Mouse (Mus musculus): ENCODE measurements around the gene Aurkb.
A peak's percentile ranks its signal among the peaks of the same experiment; 100 is the strongest.

The Aurkb gene

GRCm38 (mm10) chr11:69036486-69037230, 8.8 kb upstream of the Aurkb start:
- DNase-seq (ENCODE audit: low spot score in 2 of 2): peak; percentile 68 to 85

GRCm38 (mm10) chr11:69037231-69038061, 8.0 kb upstream of the Aurkb start:
- DNase-seq (ENCODE audit: low spot score in 2 of 2): peak; percentile 79 to 85

- DNase-seq (ENCODE audit: low spot score in 2 of 2): no peak
These were observed 7.3 kb upstream of the Aurkb start for GRCm38 (mm10) chr11:69038173-69038572.

- no peak for DNase-seq (ENCODE audit: low spot score in 2 of 2)
These were observed 938 bp downstream of the Aurkb start for GRCm38 (mm10) chr11:69046395-69046774.

GRCm38 (mm10) chr11:69047592-69047991, 2.1 kb downstream of the Aurkb start:
- DNase-seq (ENCODE audit: low spot score in 2 of 2): no peak

GRCm38 (mm10) chr11:69048151-69048550, 2.7 kb downstream of the Aurkb start:
- no peak for DNase-seq (ENCODE audit: low spot score in 2 of 2)

- DNase-seq (ENCODE audit: low spot score in 2 of 2): no peak
These were observed 5.3 kb downstream of the Aurkb start for GRCm38 (mm10) chr11:69050748-69051147.

- DNase-seq (ENCODE audit: low spot score in 2 of 2): no peak
These were observed 6.3 kb downstream of the Aurkb start for GRCm38 (mm10) chr11:69051771-69052170.

GRCm38 (mm10) chr11:69052824-69053421, 7.5 kb downstream of the Aurkb start:
- DNase-seq (ENCODE audit: low spot score in 2 of 2): no peak

GRCm38 (mm10) chr11:69053848-69054247, 8.4 kb downstream of the Aurkb start:
- DNase-seq (ENCODE audit: low spot score in 2 of 2): no peak

- no peak for DNase-seq (ENCODE audit: low spot score in 2 of 2)
These were observed 12.8 kb downstream of the Aurkb start for GRCm38 (mm10) chr11:69058265-69058664.

GRCm38 (mm10) chr11:69058729-69059356, 13.4 kb downstream of the Aurkb start:
- no peak for DNase-seq (ENCODE audit: low spot score in 2 of 2)

- peak; percentile 93 to 94 for DNase-seq (ENCODE audit: low spot score in 2 of 2)
These were observed 14.0 kb downstream of the Aurkb start, which contains the start of gene Borcs6 for GRCm38 (mm10) chr11:69059357-69059974. TSS of gene Borcs6 (plus strand) at chr11:69059717.

GRCm38 (mm10) chr11:69059975-69060411, 14.5 kb downstream of the Aurkb start:
- peak in 1 of 2 experiments; percentile 62 for DNase-seq (ENCODE audit: low spot score in 2 of 2)

GRCm38 (mm10) chr11:69060448-69061254, 15.2 kb downstream of the Aurkb start:
- DNase-seq (ENCODE audit: low spot score in 2 of 2): no peak

GRCm38 (mm10) chr11:69061255-69061912, 15.9 kb downstream of the Aurkb start:
- DNase-seq (ENCODE audit: low spot score in 2 of 2): no peak

GRCm38 (mm10) chr11:69062194-69062760, 16.8 kb downstream of the Aurkb start:
- DNase-seq (ENCODE audit: low spot score in 2 of 2): peak; percentile 58 to 67

GRCm38 (mm10) chr11:69062761-69063224, 17.3 kb downstream of the Aurkb start:
- peak; percentile 92 to 97 for DNase-seq (ENCODE audit: low spot score in 2 of 2)

- DNase-seq (ENCODE audit: low spot score in 2 of 2): peak; percentile 73 to 89
These were observed 18.2 kb downstream of the Aurkb start for GRCm38 (mm10) chr11:69063413-69064201.

All from thymus, postnatal 10 days (tissue).